Mouse (Mus musculus): ENCODE data around the gene Abhd4. TPM values are rescaled to one million over a fixed set of nuclear protein-coding genes. Genes with fewer than 3 reads are reported as not detected.

Abhd4 gene
- polyA plus RNA-seq, 1 experiment from 2014 or later: 48.7 TPM

DNA sequence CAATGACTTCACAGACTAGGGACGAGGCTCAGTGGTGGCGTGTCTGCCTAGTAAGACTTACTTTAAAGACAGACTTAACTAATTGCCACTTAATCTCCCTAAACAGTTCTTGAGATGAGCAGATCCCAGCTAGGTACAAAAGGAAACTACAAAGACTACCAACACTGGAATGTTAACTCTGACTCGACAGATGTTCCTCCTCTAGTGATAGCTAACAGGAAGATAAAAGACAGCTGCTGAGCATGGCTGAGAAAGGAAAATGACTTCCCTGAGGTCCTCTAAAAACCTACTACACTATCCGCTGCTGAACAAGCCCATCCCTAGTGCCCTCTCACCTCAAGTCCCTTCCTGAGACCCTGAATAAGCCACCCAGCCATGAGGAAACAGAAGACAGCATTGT is 3.9 kb upstream of the Abhd4 start:
- peaks cover 12% of the 10 kb centered on the region for H3K36me3 ChIP-seq
- peaks cover 38% of the 10 kb centered on the region for H3K4me1 ChIP-seq
- H3K4me3 ChIP-seq: no peak overlapping the region
- no peak for ATAC-seq (ENCODE audit: low FRiP score, low read depth)
- H3K4me2 ChIP-seq (replicated peaks): peak overlapping the region; percentile 19
- no peak overlapping the region for H3K27ac ChIP-seq
- H3K9ac ChIP-seq: no peak overlapping the region
- H3K27me3 ChIP-seq (replicated peaks): no peaks in the 10 kb centered on the region
- H3K9me3 ChIP-seq: no peaks in the 10 kb centered on the region
- 30% methylated on average over 4 of the region's 4 CpGs for WGBS

DNA sequence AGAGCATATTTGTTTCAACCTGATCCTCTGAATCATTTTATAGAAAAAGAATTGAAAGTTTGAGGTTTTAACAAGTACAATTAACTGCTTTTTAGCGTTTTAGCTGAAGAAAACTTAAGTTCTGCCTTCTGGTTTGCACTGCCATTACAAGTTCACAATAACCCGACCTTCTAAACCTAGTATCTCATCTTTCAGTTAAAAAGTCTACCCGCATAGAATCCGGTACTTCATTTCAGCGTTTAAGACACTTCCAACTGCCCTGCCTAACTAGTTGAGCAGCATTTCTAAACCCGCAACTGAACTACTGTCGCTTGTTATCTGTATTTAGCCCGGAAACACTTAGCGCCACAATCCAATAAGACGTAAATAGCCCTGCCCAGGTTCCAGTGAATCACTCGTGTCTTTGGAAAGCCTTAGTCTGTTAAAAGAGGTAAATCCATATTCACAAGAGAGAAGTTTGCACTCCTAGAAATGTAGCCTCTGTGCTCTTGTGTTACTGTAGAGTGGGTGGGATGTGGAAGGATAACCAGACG is 748 bp downstream of the Abhd4 start:
- H3K27me3 ChIP-seq (replicated peaks): 0 out of 2 replicates have a peak, but pooled peaks cover 3% of the 10 kb centered on the region
- H3K9ac ChIP-seq: no peak overlapping the region
- no peak overlapping the region for H3K27ac ChIP-seq
- H3K4me1 ChIP-seq: peaks cover 31% of the 10 kb centered on the region
- no peaks in the 10 kb centered on the region for H3K9me3 ChIP-seq
- 74% methylated on average over 12 of the region's 12 CpGs for WGBS
- H3K4me2 ChIP-seq (replicated peaks): peak overlapping the region; percentile 68
- peak overlapping the region; percentile 62 for H3K4me3 ChIP-seq
- no peak for ATAC-seq (ENCODE audit: low FRiP score, low read depth)
- peaks cover 2% of the 10 kb centered on the region; the same call in 1 of the 2 replicates for H3K36me3 ChIP-seq

DNA sequence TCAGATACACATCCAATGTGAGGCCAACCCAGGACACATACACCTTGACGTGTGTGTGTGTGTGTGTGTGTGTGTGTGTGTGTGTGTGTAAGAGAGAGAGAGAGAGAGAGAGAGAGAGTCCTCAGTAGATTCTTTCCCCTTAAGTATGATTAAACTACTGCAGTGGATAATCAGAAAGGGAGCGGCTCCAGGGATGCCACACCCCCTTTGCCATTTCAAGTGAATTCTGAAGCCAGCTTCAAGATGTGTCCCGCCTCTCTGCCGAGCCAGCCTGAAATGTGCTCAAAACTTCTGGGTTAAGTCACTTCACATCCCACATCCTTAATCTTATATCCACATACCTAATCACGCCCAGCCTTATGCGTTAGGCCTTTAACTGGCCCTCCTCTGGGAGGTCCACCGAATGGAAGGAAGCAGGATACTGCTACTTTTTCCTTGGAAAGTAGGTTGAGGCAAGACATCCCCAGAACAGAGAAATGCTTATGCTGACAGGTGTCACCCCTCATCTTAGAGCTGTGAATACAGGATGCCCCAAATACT is 4.2 kb downstream of the Abhd4 start:
- H3K27me3 ChIP-seq (replicated peaks): 0 out of 2 replicates have a peak, but pooled peaks cover 3% of the 10 kb centered on the region
- 68% methylated on average over 7 of the region's 7 CpGs for WGBS
- H3K4me3 ChIP-seq: no peak overlapping the region
- ATAC-seq (ENCODE audit: low FRiP score, low read depth): no peak
- peaks cover 12% of the 10 kb centered on the region for H3K4me1 ChIP-seq
- H3K4me2 ChIP-seq (replicated peaks): peak overlapping the region; percentile 78; the same call in 1 of the 2 replicates
- no peaks in the 10 kb centered on the region for H3K9me3 ChIP-seq
- H3K27ac ChIP-seq: no peak overlapping the region
- peaks cover 7% of the 10 kb centered on the region; the same call in 1 of the 2 replicates for H3K36me3 ChIP-seq
- H3K9ac ChIP-seq: no peak overlapping the region

DNA sequence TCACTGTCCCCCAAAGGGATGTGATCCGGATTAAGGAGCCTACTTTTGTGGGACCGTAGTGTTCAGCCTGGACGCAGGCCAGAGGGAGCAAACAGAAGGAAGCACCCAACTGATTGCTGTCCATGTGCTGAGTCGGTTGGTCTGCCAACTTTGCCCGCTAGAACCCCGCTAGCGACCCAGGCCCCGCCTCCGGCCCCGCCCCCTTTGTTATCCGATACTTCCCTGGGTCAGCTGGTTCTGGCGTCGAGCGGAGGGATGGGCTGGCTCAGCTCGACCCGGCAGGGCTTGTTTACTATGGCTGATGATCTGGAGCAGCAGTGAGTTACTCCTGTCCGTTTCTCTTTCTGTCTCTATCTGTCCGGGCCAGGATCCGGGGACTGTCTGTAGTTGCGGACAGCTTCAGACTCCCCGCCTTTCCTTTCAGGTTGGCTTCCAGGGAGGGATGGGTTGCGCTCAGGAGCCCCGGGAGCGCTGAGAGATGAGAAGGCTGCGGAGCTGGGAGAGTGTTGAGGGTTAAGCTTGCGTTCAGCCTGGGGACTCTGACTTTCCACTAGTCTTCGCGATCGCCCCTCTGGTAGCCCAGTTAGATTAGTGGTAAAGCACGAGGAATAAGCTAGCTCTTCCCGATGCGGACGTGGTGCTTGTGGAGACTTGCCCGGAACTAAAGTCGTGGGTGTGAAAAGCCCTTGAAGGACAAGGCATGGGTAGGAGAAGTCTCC is 5.2 kb downstream of the Abhd4 start:
- under 1% methylated on average over 35 of the region's 35 CpGs for WGBS
- Histone ChIP-seq H3K4me3 (peak overlapping the region; percentile 56), H3K27ac (no peak overlapping the region), H3K9me3 (no peaks in the 10 kb centered on the region), H3K27me3 (replicated peaks) (0 out of 2 replicates have a peak, but pooled peaks cover 3% of the 10 kb centered on the region), H3K4me1 (peaks cover 12% of the 10 kb centered on the region), H3K4me2 (replicated peaks) (peak overlapping the region; percentile 78), H3K9ac (peak overlapping the region; percentile 54), H3K36me3 (peaks cover 8% of the 10 kb centered on the region; the same call in 1 of the 2 replicates)
- ATAC-seq (ENCODE audit: low FRiP score, low read depth): peak; percentile 91

DNA sequence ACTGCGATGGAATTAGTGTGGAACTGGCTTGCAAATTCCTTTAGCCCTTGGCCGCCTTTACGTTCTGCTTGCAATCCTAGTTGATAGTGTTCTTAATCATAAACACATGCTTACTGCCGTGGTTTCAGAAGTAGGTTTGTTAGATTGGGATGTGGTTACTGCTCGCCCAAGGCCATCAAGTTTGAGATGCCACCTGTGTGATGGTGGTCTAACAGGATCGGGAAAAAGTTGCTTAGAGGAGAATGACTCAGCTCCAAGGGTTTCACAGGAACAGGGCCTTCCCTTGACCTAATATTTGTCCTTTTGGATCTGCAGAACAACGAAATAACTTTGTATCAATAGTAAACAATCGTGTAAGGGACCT is 5.7 kb downstream of the Abhd4 start:
- Histone ChIP-seq H3K9me3 (no peaks in the 10 kb centered on the region), H3K36me3 (peaks cover 11% of the 10 kb centered on the region; the same call in 1 of the 2 replicates), H3K27ac (no peak overlapping the region), H3K4me1 (peaks cover 11% of the 10 kb centered on the region), H3K4me2 (replicated peaks) (peak overlapping the region; percentile 78), H3K9ac (peak overlapping the region; percentile 54), H3K27me3 (replicated peaks) (0 out of 2 replicates have a peak, but pooled peaks cover 3% of the 10 kb centered on the region), H3K4me3 (peak overlapping the region; percentile 56)
- no peak for ATAC-seq (ENCODE audit: low FRiP score, low read depth)
- 22% methylated on average over 8 of the region's 8 CpGs for WGBS

DNA sequence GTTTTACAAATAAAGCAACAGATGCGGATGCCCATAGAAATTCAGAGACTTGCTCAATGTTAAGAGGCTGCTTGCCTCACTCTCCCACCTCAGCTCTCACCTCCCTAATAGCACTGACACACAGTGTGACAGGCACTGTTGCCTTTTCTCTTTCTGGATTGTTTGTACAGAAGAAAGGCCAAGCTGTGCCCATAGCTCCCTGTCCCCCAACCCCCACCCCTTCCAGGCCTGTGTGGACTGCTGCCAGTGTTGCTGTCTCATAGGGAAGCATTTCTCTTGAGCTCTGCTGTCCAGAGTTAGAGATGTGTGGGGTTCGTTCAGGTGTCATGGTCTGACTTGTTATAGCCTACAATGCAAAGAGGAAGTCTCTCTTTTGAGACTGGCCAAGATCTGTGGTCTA is 6.2 kb downstream of the Abhd4 start:
- 67% methylated on average over 2 of the region's 2 CpGs for WGBS
- H3K36me3 ChIP-seq: peaks cover 13% of the 10 kb centered on the region
- peak overlapping the region; percentile 78 for H3K4me2 ChIP-seq (replicated peaks)
- H3K27ac ChIP-seq: no peak overlapping the region
- ATAC-seq (ENCODE audit: low FRiP score, low read depth): no peak
- 0 out of 2 replicates have a peak, but pooled peaks cover 3% of the 10 kb centered on the region for H3K27me3 ChIP-seq (replicated peaks)
- no peaks in the 10 kb centered on the region for H3K9me3 ChIP-seq
- H3K4me3 ChIP-seq: no peak overlapping the region
- no peak overlapping the region for H3K9ac ChIP-seq
- peaks cover 9% of the 10 kb centered on the region for H3K4me1 ChIP-seq

DNA sequence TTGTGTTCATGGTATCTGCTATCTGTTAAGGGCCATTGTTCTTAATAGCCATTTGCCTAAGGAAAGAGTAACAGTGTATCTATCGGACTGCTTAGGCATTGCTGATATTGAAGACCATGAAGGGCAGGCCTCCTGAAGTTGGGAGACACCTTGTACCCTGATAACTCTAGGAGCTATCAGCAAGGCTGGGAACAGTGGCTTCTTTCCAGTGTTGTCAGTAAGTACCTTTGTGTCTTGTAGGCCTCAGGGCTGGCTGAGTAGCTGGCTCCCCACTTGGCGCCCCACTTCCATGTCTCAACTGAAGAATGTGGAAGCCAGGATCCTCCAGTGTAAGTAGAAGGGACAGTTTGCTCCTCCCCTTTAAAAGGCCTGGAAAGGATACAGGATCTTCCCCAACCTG is 7.4 kb downstream of the Abhd4 start:
- Histone ChIP-seq H3K4me1 (peaks cover 9% of the 10 kb centered on the region), H3K27me3 (replicated peaks) (0 out of 2 replicates have a peak, but pooled peaks cover 3% of the 10 kb centered on the region), H3K9me3 (no peaks in the 10 kb centered on the region), H3K27ac (no peak overlapping the region), H3K36me3 (peaks cover 15% of the 10 kb centered on the region), H3K4me3 (no peak overlapping the region), H3K4me2 (replicated peaks) (no peak overlapping the region), H3K9ac (no peak overlapping the region)
- 83% methylated on average over 2 of the region's 2 CpGs for WGBS
- ATAC-seq (ENCODE audit: low FRiP score, low read depth): no peak

DNA sequence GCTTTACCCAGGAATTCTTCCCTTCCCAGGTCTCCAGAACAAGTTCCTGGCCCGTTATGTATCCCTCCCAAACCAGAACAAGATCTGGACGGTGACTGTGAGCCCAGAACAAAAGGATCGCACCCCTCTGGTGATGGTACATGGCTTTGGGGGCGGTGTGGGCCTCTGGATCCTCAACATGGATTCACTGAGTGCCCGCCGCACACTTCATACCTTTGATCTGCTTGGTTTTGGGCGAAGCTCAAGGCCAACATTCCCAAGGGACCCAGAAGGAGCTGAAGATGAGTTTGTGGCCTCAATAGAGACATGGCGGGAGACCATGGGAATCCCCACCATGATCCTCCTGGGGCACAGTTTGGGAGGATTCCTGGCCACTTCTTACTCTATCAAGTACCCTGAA is 8.6 kb downstream of the Abhd4 start:
- Histone ChIP-seq H3K4me2 (replicated peaks) (no peak overlapping the region), H3K4me3 (no peak overlapping the region), H3K27ac (no peak overlapping the region), H3K27me3 (replicated peaks) (0 out of 2 replicates have a peak, but pooled peaks cover 3% of the 10 kb centered on the region), H3K36me3 (peaks cover 19% of the 10 kb centered on the region), H3K9me3 (no peaks in the 10 kb centered on the region), H3K4me1 (peaks cover 9% of the 10 kb centered on the region), H3K9ac (no peak overlapping the region)
- WGBS: 87% methylated on average over 8 of the region's 8 CpGs
- ATAC-seq (ENCODE audit: low FRiP score, low read depth): no peak

DNA sequence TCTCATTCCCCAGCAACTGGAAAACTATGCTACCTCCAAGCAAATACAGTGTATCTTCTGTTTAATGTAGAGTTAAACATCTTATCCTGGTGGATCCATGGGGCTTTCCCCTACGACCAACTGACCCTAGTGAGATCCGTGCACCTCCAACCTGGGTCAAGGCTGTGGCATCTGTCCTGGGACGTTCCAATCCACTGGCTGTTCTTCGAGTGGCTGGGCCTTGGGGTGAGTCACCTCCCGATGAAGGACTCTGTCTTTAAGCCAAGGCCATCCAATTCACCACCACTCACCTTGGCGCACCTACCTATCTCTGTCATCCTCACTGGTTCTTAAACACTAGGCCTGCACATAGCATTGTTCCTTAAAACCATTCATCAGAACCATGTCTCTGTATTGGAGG is 9.1 kb downstream of the Abhd4 start:
- Histone ChIP-seq H3K4me3 (no peak overlapping the region), H3K27me3 (replicated peaks) (0 out of 2 replicates have a peak, but pooled peaks cover 2% of the 10 kb centered on the region), H3K36me3 (peaks cover 23% of the 10 kb centered on the region), H3K4me2 (replicated peaks) (no peak overlapping the region), H3K27ac (no peak overlapping the region), H3K9me3 (no peaks in the 10 kb centered on the region), H3K4me1 (peaks cover 9% of the 10 kb centered on the region), H3K9ac (no peak overlapping the region)
- no peak for ATAC-seq (ENCODE audit: low FRiP score, low read depth)
- WGBS: 94% methylated on average over 6 of the region's 6 CpGs

DNA sequence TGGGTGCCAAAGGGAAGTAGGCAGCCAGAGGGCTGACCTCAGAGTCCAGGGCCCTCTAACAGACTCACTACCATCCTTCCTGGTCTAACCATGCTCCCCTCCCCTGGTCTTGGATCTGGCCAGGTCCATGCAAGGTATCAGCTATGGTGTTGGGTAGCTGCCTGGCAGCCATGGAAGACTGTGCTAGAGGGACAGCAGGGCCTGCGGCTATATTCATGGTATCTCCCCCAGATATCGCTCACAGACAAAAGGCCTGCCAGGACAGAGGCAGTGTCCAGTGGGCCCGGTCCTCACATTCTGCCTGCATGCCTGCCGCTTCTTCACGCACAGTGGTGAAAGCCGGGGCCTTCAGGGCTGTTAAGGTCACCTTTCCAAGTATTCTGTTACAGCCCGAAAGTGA is 10.2 kb downstream of the Abhd4 start:
- Histone ChIP-seq H3K4me3 (no peak overlapping the region), H3K27me3 (replicated peaks) (no peaks in the 10 kb centered on the region), H3K36me3 (peaks cover 24% of the 10 kb centered on the region), H3K9ac (no peak overlapping the region), H3K4me2 (replicated peaks) (no peak overlapping the region), H3K27ac (no peak overlapping the region), H3K4me1 (peaks cover 9% of the 10 kb centered on the region), H3K9me3 (no peaks in the 10 kb centered on the region)
- no peak for ATAC-seq (ENCODE audit: low FRiP score, low read depth)
- WGBS: 94% methylated on average over 7 of the region's 7 CpGs

DNA sequence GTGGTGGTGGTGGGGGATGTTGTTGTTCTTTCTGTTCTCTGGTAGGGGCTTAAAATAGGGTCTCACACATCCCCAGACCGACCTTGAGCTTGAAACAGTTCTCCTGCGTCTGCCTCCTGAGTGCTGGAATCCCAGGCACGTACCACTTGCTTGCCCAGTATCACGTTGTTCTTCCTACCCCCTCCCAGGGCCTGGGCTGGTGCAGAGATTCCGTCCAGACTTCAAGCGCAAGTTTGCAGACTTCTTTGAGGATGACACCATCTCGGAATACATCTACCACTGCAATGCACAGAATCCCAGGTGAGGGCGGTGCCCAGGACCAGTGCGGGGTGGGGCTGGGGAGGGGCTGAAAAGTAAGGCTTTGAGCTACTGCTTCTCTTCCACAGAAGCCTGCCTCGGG is 11.1 kb downstream of the Abhd4 start:
- Histone ChIP-seq H3K9ac (no peak overlapping the region), H3K4me3 (no peak overlapping the region), H3K4me1 (peaks cover 4% of the 10 kb centered on the region), H3K36me3 (peaks cover 24% of the 10 kb centered on the region), H3K9me3 (no peaks in the 10 kb centered on the region), H3K27me3 (replicated peaks) (no peaks in the 10 kb centered on the region), H3K4me2 (replicated peaks) (no peak overlapping the region), H3K27ac (no peak overlapping the region)
- WGBS: 59% methylated on average over 10 of the region's 10 CpGs
- no peak for ATAC-seq (ENCODE audit: low FRiP score, low read depth)

DNA sequence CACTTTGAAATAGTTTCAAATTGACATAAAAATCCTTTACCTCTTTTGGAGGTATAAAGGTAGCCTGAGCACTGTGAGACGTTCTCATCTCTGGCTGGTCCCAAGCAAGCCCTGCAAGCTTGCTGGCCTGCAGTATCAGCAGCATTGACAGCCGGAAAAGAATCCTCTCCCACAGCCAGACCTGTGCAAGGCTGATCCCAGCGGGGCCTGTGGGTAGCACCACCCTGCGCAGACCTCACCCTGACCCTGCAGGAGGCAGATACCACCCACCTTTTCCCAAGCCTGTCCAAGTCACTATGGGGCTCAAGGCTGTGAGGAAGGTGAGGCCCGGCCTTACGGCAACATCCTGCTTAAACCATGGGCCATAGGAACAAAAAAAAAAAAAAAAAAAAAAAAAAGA is 12.0 kb downstream of the Abhd4 start:
- Histone ChIP-seq H3K36me3 (peaks cover 24% of the 10 kb centered on the region), H3K4me3 (no peak overlapping the region), H3K9ac (no peak overlapping the region), H3K4me2 (replicated peaks) (no peak overlapping the region), H3K9me3 (no peaks in the 10 kb centered on the region), H3K27ac (no peak overlapping the region), H3K27me3 (replicated peaks) (no peaks in the 10 kb centered on the region), H3K4me1 (no peaks in the 10 kb centered on the region)
- no peak for ATAC-seq (ENCODE audit: low FRiP score, low read depth)
- WGBS: 81% methylated on average over 6 of the region's 6 CpGs

Measured in neural tube, embryonic 12.5 days (tissue).